Mouse (Mus musculus) midbrain, embryonic 10.5 days (tissue): ENCODE measurements around the gene Slc10a7. TPM values are rescaled to one million over a fixed set of nuclear protein-coding genes. Genes with fewer than 3 reads are reported as not detected.

Experiments
- DNase-seq: peaks from one replicate; pipeline ENCODE4 v3.0.0-alpha.2; 2017; ENCODE audit warnings: low spot score
- H3K27ac ChIP-seq: fragments of 300-500 bp; sonication (generic); replicated peaks from 2 replicates; pipeline ENCODE4 v1.5.1; 2016; ENCODE audit warnings: mild to moderate bottlenecking
- H3K27me3 ChIP-seq: fragments of 300-500 bp; sonication (generic); 2 replicates; pipeline ENCODE4 v1.6.1; 2016; ENCODE audit warnings: low read depth, mild to moderate bottlenecking; ENCODE audit not compliant: poor library complexity, severe bottlenecking
- H3K36me3 ChIP-seq: fragments of 300-500 bp; sonication (generic); 2 replicates; pipeline ENCODE4 v1.6.1; 2016; ENCODE audit warnings: mild to moderate bottlenecking, moderate library complexity
- H3K4me1 ChIP-seq: fragments of 300-500 bp; sonication (generic); 2 replicates; pipeline ENCODE4 v1.6.1; 2016
- H3K4me3 ChIP-seq: fragments of 300-500 bp; sonication (generic); 2 replicates; pipeline ENCODE4 v1.5.1; 2016; ENCODE audit warnings: mild to moderate bottlenecking, moderate library complexity
- H3K9me3 ChIP-seq: fragments of 300-500 bp; sonication (generic); replicated peaks from 2 replicates; pipeline ENCODE4 v1.6.1; 2016; ENCODE audit warnings: mild to moderate bottlenecking
- WGBS: fragments of 180-500 bp; shearing (Covaris S2); methylation state at CpG from one replicate; pipeline ENCODE4 v1.1.7; 2016; 5-methylcytosine and 5-hydroxymethylcytosine counted together
- polyA plus RNA-seq: library from polyadenylated mRNA; unstranded; fragments of >200 nt; fragmentation: Nextera tagmentation; extraction: Ambion mirVana; gene quantifications from 2 replicates; pipeline ENCODE4 v1.2.1, GENCODE M21; 2016

Slc10a7 gene
- polyA plus RNA-seq, 1 experiment from 2014 or later: 8.1 TPM

GRCm38 (mm10) chr8:78664306-78664940 is 155.3 kb downstream of the Slc10a7 start:
- H3K27ac ChIP-seq: no peak overlapping the region
- 95% methylated on average over 12 of the region's 12 CpGs for WGBS
- no peak overlapping the region for H3K4me3 ChIP-seq
- no peaks in the 10 kb centered on the region for H3K4me1 ChIP-seq
- no peak for DNase-seq
- no peaks in the 10 kb centered on the region for H3K9me3 ChIP-seq
- peaks cover 3% of the 10 kb centered on the region; the same call in 1 of the 2 replicates for H3K36me3 ChIP-seq
- no peaks in the 10 kb centered on the region for H3K27me3 ChIP-seq

GRCm38 (mm10) chr8:78667399-78667798 is 158.3 kb downstream of the Slc10a7 start:
- WGBS: 94% methylated on average over 5 of the region's 5 CpGs
- no peaks in the 10 kb centered on the region for H3K27me3 ChIP-seq

GRCm38 (mm10) chr8:78668206-78668605 is 159.1 kb downstream of the Slc10a7 start:
- DNase-seq: no peak
- no peak overlapping the region for H3K27ac ChIP-seq
- H3K4me1 ChIP-seq: no peaks in the 10 kb centered on the region
- no peak overlapping the region for H3K4me3 ChIP-seq
- 0 out of 2 replicates have a peak, but pooled peaks cover 4% of the 10 kb centered on the region for H3K9me3 ChIP-seq
- 89% methylated on average over 5 of the region's 5 CpGs for WGBS
- H3K36me3 ChIP-seq: peaks cover 16% of the 10 kb centered on the region; the same call in 1 of the 2 replicates
- no peaks in the 10 kb centered on the region for H3K27me3 ChIP-seq

More at GRCm38 (mm10) chr8:78667399-78667798, 158.3 kb downstream of the Slc10a7 start:
- Histone ChIP-seq H3K4me3 (no peak overlapping the region), H3K9me3 (0 out of 2 replicates have a peak, but pooled peaks cover 4% of the 10 kb centered on the region), H3K36me3 (peaks cover 16% of the 10 kb centered on the region; the same call in 1 of the 2 replicates), H3K27ac (no peak overlapping the region), H3K4me1 (no peaks in the 10 kb centered on the region)
- no peak for DNase-seq

GRCm38 (mm10) chr8:78670241-78670640 is 161.1 kb downstream of the Slc10a7 start:
- WGBS: 90% methylated on average over 7 of the region's 7 CpGs
- H3K9me3 ChIP-seq: 0 out of 2 replicates have a peak, but pooled peaks cover 4% of the 10 kb centered on the region

GRCm38 (mm10) chr8:78678541-78679219 is 169.5 kb downstream of the Slc10a7 start:
- Histone ChIP-seq H3K36me3 (peaks cover 16% of the 10 kb centered on the region), H3K27ac (no peak overlapping the region), H3K9me3 (peaks cover 7% of the 10 kb centered on the region; the same call in 1 of the 2 replicates), H3K4me3 (no peak overlapping the region), H3K4me1 (no peaks in the 10 kb centered on the region), H3K27me3 (no peaks in the 10 kb centered on the region)
- whole genome bisulfite sequencing: 80% methylated on average over 10 of the region's 10 CpGs
- no peak for DNase-seq

More at GRCm38 (mm10) chr8:78670241-78670640, 161.1 kb downstream of the Slc10a7 start:
- Histone ChIP-seq H3K27ac (no peak overlapping the region), H3K27me3 (no peaks in the 10 kb centered on the region), H3K36me3 (peaks cover 16% of the 10 kb centered on the region; the same call in 1 of the 2 replicates), H3K4me1 (no peaks in the 10 kb centered on the region), H3K4me3 (no peak overlapping the region)
- DNase-seq: no peak

- Histone ChIP-seq H3K4me1 (peaks cover 23% of the 10 kb centered on the region), H3K27me3 (no peaks in the 10 kb centered on the region), H3K36me3 (0 out of 2 replicates have a peak, but pooled peaks cover 4% of the 10 kb centered on the region), H3K9me3 (no peaks in the 10 kb centered on the region), H3K4me3 (no peak overlapping the region), H3K27ac (peak overlapping the region; percentile 49)
- 70% methylated on average over 10 of the region's 10 CpGs for WGBS
- DNase-seq: peak; percentile 18
Measured at GRCm38 (mm10) chr8:78690795-78691194, 181.6 kb downstream of the Slc10a7 start.

- Histone ChIP-seq H3K36me3 (peaks cover 52% of the 10 kb centered on the region), H3K4me3 (no peak overlapping the region), H3K27me3 (no peaks in the 10 kb centered on the region), H3K9me3 (no peaks in the 10 kb centered on the region), H3K27ac (no peak overlapping the region), H3K4me1 (peaks cover 10% of the 10 kb centered on the region)
- DNase-seq: no peak
- WGBS: 97% methylated on average over 14 of the region's 14 CpGs
Measured at GRCm38 (mm10) chr8:78698331-78698741, 189.2 kb downstream of the Slc10a7 start.

- DNase-seq: no peak
- Histone ChIP-seq H3K4me1 (peaks cover 23% of the 10 kb centered on the region), H3K4me3 (no peak overlapping the region), H3K27me3 (no peaks in the 10 kb centered on the region), H3K36me3 (peaks cover 38% of the 10 kb centered on the region), H3K9me3 (no peaks in the 10 kb centered on the region), H3K27ac (peak overlapping the region; percentile 68)
- 38% methylated on average over 11 of the region's 11 CpGs for WGBS
Measured at GRCm38 (mm10) chr8:78703068-78703820, 194.1 kb downstream of the Slc10a7 start.

- Histone ChIP-seq H3K9me3 (no peaks in the 10 kb centered on the region), H3K27me3 (no peaks in the 10 kb centered on the region), H3K36me3 (peaks cover 13% of the 10 kb centered on the region), H3K4me1 (peaks cover 23% of the 10 kb centered on the region), H3K27ac (no peak overlapping the region), H3K4me3 (no peak overlapping the region)
- no peak for DNase-seq
- 67% methylated on average over 9 of the region's 9 CpGs for WGBS
Measured at GRCm38 (mm10) chr8:78705980-78706379, 196.8 kb downstream of the Slc10a7 start.

- Histone ChIP-seq H3K4me1 (peaks cover 5% of the 10 kb centered on the region; the same call in 1 of the 2 replicates), H3K27ac (no peak overlapping the region), H3K9me3 (no peaks in the 10 kb centered on the region), H3K4me3 (no peak overlapping the region), H3K36me3 (peaks cover 5% of the 10 kb centered on the region; the same call in 1 of the 2 replicates), H3K27me3 (no peaks in the 10 kb centered on the region)
- DNase-seq: no peak
- 88% methylated on average over 11 of the region's 11 CpGs for WGBS
Measured at GRCm38 (mm10) chr8:78709948-78710644, 200.9 kb downstream of the Slc10a7 start.

- WGBS: 94% methylated on average over 10 of the region's 10 CpGs
- peaks cover 5% of the 10 kb centered on the region; the same call in 1 of the 2 replicates for H3K4me1 ChIP-seq
Measured at GRCm38 (mm10) chr8:78710961-78711360, 201.8 kb downstream of the Slc10a7 start.

GRCm38 (mm10) chr8:78714880-78715279 is 205.7 kb downstream of the Slc10a7 start:
- no peak for DNase-seq
- 77% methylated on average over 4 of the region's 4 CpGs for WGBS
- Histone ChIP-seq H3K9me3 (peaks cover 6% of the 10 kb centered on the region), H3K36me3 (peaks cover 16% of the 10 kb centered on the region), H3K4me3 (no peak overlapping the region), H3K27me3 (no peaks in the 10 kb centered on the region), H3K27ac (no peak overlapping the region), H3K4me1 (peaks cover 8% of the 10 kb centered on the region)

More at GRCm38 (mm10) chr8:78710961-78711360, 201.8 kb downstream of the Slc10a7 start:
- DNase-seq: no peak
- H3K4me3 ChIP-seq: no peak overlapping the region
- peaks cover 5% of the 10 kb centered on the region; the same call in 1 of the 2 replicates for H3K36me3 ChIP-seq
- no peaks in the 10 kb centered on the region for H3K9me3 ChIP-seq
- H3K27ac ChIP-seq: no peak overlapping the region
- no peaks in the 10 kb centered on the region for H3K27me3 ChIP-seq
